Mouse (Mus musculus) CH12.LX (cell line): ENCODE measurements at regions not wholly inside any gene's neighbourhood (a gene's known extent, or its start where the extent isn't known, plus 50 kb on each side); places are given as distances from the start of the nearest gene placed in this dataset.

Experiments
- BHLHE40 ChIP-seq: IDR thresholded peaks from 2 replicates; pipeline ENCODE4 v1.6.1; 2011; ENCODE audit warnings: mild to moderate bottlenecking, low read depth, low read length, improper control_type of control experiment
- CTCF ChIP-seq, 2 experiments: IDR thresholded peaks in 1 of 2; conservative IDR thresholded peaks in 1 of 2; 2 replicates each; pipeline ENCODE4 v1.5.1; 2011 to 2012; ENCODE audit warnings: low read depth in 2 of 2, low read length in 2 of 2, improper control_type of control experiment in 1 of 2, inconsistent platforms in 1 of 2, mild to moderate bottlenecking in 1 of 2, moderate library complexity in 1 of 2
- ELF1 ChIP-seq: IDR thresholded peaks from 2 replicates; pipeline ENCODE4 v1.6.1; 2014; ENCODE audit warnings: low read depth, mild to moderate bottlenecking, inconsistent platforms, low read length, improper control_type of control experiment
- EP300 ChIP-seq: IDR thresholded peaks from 2 replicates; pipeline ENCODE4 v1.6.1; 2011; ENCODE audit warnings: low read length, improper control_type of control experiment
- HCFC1 ChIP-seq: IDR thresholded peaks from 2 replicates; pipeline ENCODE4 v1.6.1; 2012; ENCODE audit warnings: low read depth, mild to moderate bottlenecking, inconsistent platforms, low read length, improper control_type of control experiment
- MEF2A ChIP-seq: IDR thresholded peaks from 2 replicates; pipeline ENCODE4 v1.6.1; 2014; ENCODE audit warnings: low read depth, mild to moderate bottlenecking, inconsistent platforms, low read length, improper control_type of control experiment, borderline replicate concordance
- MXI1 ChIP-seq: IDR thresholded peaks from 2 replicates; pipeline ENCODE4 v1.6.1; 2011; ENCODE audit warnings: mild to moderate bottlenecking, low read depth, low read length, improper control_type of control experiment
- MYC ChIP-seq: IDR thresholded peaks from 2 replicates; pipeline ENCODE4 v1.6.1; 2011; ENCODE audit warnings: low read depth, mild to moderate bottlenecking, improper control_type of control experiment, low read length
- POLR2A ChIP-seq: IDR thresholded peaks from 2 replicates; pipeline ENCODE4 v1.6.1; 2011; ENCODE audit warnings: low read depth, mild to moderate bottlenecking, improper control_type of control experiment, low read length
- RAD21 ChIP-seq: IDR thresholded peaks from 2 replicates; pipeline ENCODE4 v1.6.1; 2011; ENCODE audit warnings: low read depth, mild to moderate bottlenecking, low read length, improper control_type of control experiment, moderate library complexity
- SMC3 ChIP-seq: IDR thresholded peaks from 2 replicates; pipeline ENCODE4 v1.6.1; 2011; ENCODE audit warnings: low read depth, low read length, improper control_type of control experiment
- USF1 ChIP-seq: IDR thresholded peaks from 2 replicates; pipeline ENCODE4 v1.6.1; 2014; ENCODE audit warnings: low read depth, mild to moderate bottlenecking, inconsistent platforms, low read length, improper control_type of control experiment
- ZC3H11A ChIP-seq: IDR thresholded peaks from 2 replicates; pipeline ENCODE4 v1.6.1; 2012; ENCODE audit warnings: low read depth, mild to moderate bottlenecking, inconsistent platforms, low read length, improper control_type of control experiment

GRCm38 (mm10) chr11:17658717-17659116 lies 295.0 kb downstream of the Etaa1 start:
- TF ChIP-seq CTCF (conservative IDR thresholded peaks at IDR 0.05 in 1 of 2, IDR thresholded peaks at IDR 0.05 in 1 of 2; ENCODE audit: low read depth in 2 of 2, low read length in 2 of 2) (no peak), MYC (no peak), EP300 (no peak), HCFC1 (no peak), POLR2A (no peak), MXI1 (no peak), SMC3 (no peak), RAD21 (no peak), USF1 (no peak), ELF1 (no peak), BHLHE40 (no peak), ZC3H11A (no peak), MEF2A (no peak)
